20 mouse cellular contexts compared by ENCODE assay signal in the genomic region with DNA sequence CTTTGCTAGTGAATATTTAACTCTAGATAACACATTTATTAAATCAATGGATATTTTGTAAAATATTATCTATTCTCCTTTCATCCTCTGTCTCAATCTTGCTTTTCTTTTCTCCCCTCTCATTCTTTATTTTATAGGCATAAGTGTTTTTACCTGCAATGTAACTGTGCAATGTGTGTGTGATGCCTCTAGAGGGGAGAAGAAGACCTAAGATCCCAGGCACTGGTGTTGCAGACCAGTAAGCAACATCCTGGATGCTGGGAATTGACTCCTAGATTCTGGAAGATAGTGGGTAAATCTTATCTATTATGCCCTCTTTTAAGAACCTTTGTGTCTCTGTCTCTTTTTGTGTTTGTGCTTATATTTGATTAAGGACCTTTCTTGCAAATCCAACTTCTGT.
DNase-seq lines count a peak whose midpoint lies in the region; ATAC-seq and TF ChIP-seq lines count a peak whose summit lies in the region.
"Had no signal": no experiment of that assay in that cellular context is flagged by ENCODE, and none has a peak within 500 bp of the region (broad histone marks: within the 10 kb centered on the region; RNA-seq: fewer than 3 reads in every experiment).

No protein-coding gene starts in this region.

- H3K27ac ChIP-seq in left cerebral cortex, adult 2 months: no peak overlapping the region
- H3K27ac ChIP-seq in lung, postnatal 0 days (ENCODE audit: low read length): no peak overlapping the region
- H3K27ac ChIP-seq: embryonic facial prominence, embryonic 10.5 days; forebrain, embryonic 13.5 days; heart, embryonic 13.5 days; hindbrain, embryonic 12.5 days had no signal

- no peak for ATAC-seq in lung, postnatal 0 days
- ATAC-seq: forebrain, embryonic 13.5 days; hindbrain, embryonic 16.5 days; inflammation-experienced regulatory T-cells, adult 6 months had no signal

- no peaks in the 10 kb centered on the region for H3K36me3 ChIP-seq in lung, postnatal 0 days (ENCODE audit: insufficient read depth, low read length)
- H3K36me3 ChIP-seq: embryonic facial prominence, embryonic 10.5 days; G1E; heart, embryonic 13.5 days; hindbrain, embryonic 12.5 days had no signal

- intact Hi-C loops in left cerebral cortex, adult 2 months (cut with DNase I): no loop called here

- peak; percentile 30 for TF ChIP-seq CTCF in left cerebral cortex, adult 2 months (IDR thresholded peaks at IDR 0.05)
- no peak for TF ChIP-seq CTCF in lung, postnatal 0 days (IDR thresholded peaks at IDR 0.05)

- H3K4me2 ChIP-seq in lung, postnatal 0 days (replicated peaks; ENCODE audit: low read depth, low read length): no peak overlapping the region
- H3K4me2 ChIP-seq: forebrain, embryonic 13.5 days; heart, embryonic 13.5 days; hindbrain, embryonic 12.5 days had no signal

- peak; percentile 1 for DNase-seq in embryo, embryonic 11 days
- DNase-seq in embryo, embryonic 9.5 days (ENCODE audit: extremely low spot score): no peak
- no peak for DNase-seq in left cerebral cortex, adult 2 months (ENCODE audit: extremely low spot score in 1 of 2, low spot score in 2 of 2)
- no peak for DNase-seq in left cerebral cortex, adult 8-10 months (ENCODE audit: low spot score in 2 of 2)
- peak; percentile 2 for DNase-seq in R1 (ENCODE audit: low read depth, low spot score)
- no peak for DNase-seq in spleen, postnatal 14 days (ENCODE audit: low spot score in 2 of 2)
- DNase-seq in lung, postnatal 0 days (ENCODE audit: low spot score): no peak
- DNase-seq: adrenal gland, adult 8-10 months; adrenal gland, postnatal 36 days; cerebellum, adult 2 months; gastrocnemius, postnatal 36 days; heart, adult 11 months; heart, postnatal 36 days had no signal

- TF ChIP-seq EP300 in lung, postnatal 0 days (IDR thresholded peaks at IDR 0.05): no peak

- H3K27me3 ChIP-seq in lung, postnatal 0 days (replicated peaks; ENCODE audit: insufficient read depth, low read length): no peaks in the 10 kb centered on the region
- H3K27me3 ChIP-seq: forebrain, embryonic 13.5 days; heart, embryonic 13.5 days; hindbrain, embryonic 12.5 days had no signal

- no peaks in the 10 kb centered on the region for H3K4me1 ChIP-seq in lung, postnatal 0 days (ENCODE audit: insufficient read depth, low read depth, low read length)
- H3K4me1 ChIP-seq: embryonic facial prominence, embryonic 10.5 days; forebrain, embryonic 13.5 days; heart, embryonic 13.5 days; hindbrain, embryonic 12.5 days had no signal

- H3K4me3 ChIP-seq in left cerebral cortex, adult 2 months: no peak overlapping the region
- H3K4me3 ChIP-seq in lung, postnatal 0 days (ENCODE audit: low read depth, low read length): no peak overlapping the region
- H3K4me3 ChIP-seq: embryonic facial prominence, embryonic 10.5 days; forebrain, embryonic 13.5 days; heart, embryonic 13.5 days; hindbrain, embryonic 12.5 days had no signal

- H3K9me3 ChIP-seq in lung, postnatal 0 days (ENCODE audit: low read length): no peaks in the 10 kb centered on the region
- H3K9me3 ChIP-seq: embryonic facial prominence, embryonic 10.5 days; forebrain, embryonic 13.5 days; G1E; heart, embryonic 13.5 days; hindbrain, embryonic 12.5 days had no signal

- H3K9ac ChIP-seq in lung, postnatal 0 days (replicated peaks; ENCODE audit: low read depth): no peak overlapping the region
- H3K9ac ChIP-seq: forebrain, embryonic 13.5 days; heart, embryonic 13.5 days; hindbrain, embryonic 12.5 days had no signal

Comparison
In these comparisons a context has a peak if more than half of its experiments do, and no peak if none do; other contexts are left out.
1. DNase-seq: peak in embryo, embryonic 11 days (single experiment) and R1 (single experiment); none in embryo, embryonic 9.5 days (single experiment), left cerebral cortex, adult 2 months (0 of 2), left cerebral cortex, adult 8-10 months (0 of 2), spleen, postnatal 14 days (0 of 2) and lung, postnatal 0 days (single experiment).